Mouse (Mus musculus): Measurements from ENCODE around the gene Spata22.

- no peak for TF ChIP-seq CTCF (IDR thresholded peaks at IDR 0.05)
- TF ChIP-seq POLR2A (IDR thresholded peaks at IDR 0.05; ENCODE audit: insufficient read depth, low read depth, low read length): no peak
Measured at GRCm38 (mm10) chr11:73283369-73283768, 46.2 kb upstream of the Spata22 start.
